Mouse (Mus musculus): Measurements from ENCODE around the gene Pfkfb4.
A peak's percentile ranks its signal among the peaks of the same experiment; 100 is the strongest.

Gene Pfkfb4

GRCm38 (mm10) chr9:109058006-109058765 is 66.6 kb downstream of the Pfkfb4 start:
- DNase-seq: no peak

DNA sequence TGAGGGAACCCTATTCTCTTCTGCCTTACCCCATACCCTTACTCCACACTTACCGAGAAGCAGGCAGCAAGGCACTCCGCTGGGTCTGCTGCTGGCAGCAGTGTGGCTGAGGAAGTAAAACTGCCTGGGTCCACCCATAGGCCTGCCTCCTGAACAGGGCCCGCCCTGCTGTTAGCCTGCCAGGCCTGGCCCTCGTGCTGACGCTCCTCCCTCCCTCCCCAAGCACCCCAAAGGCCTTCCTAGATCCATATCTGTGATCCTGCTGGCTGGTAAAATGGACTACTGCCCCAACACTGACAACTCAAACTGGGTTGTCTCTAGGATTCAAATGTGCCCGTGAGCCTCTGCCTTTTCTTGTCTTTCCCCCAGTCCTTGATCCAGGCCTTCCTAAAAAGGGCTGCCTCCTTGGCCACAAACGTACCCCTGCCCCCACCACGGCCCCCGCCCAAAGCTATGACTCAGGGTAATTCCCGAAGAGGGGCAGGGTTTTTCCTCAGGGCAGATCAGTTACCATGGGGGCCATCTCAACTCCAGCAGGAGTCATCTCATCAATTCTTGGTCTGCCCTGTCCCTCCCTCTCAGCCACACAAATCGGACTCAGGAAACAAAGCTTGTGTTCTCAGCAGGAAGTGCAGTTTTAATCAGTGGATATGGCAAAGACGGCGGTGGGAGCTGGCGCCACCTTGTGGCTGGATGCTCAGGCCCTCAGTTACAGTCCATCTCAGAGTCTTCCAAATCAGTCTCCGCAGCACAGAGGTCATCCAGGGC is 67.7 kb downstream of the Pfkfb4 start, which contains the start of gene Trex1:
Gene Trex1 (minus strand): TSS at position 599 of the 768 bp plus-strand sequence.
- peak; percentile 93 for DNase-seq

- peak; percentile 23 for DNase-seq
Observed at GRCm38 (mm10) chr9:109060184-109060897, 68.8 kb downstream of the Pfkfb4 start.

- no peak for DNase-seq
Observed at GRCm38 (mm10) chr9:109060898-109061295, 69.3 kb downstream of the Pfkfb4 start.

DNA sequence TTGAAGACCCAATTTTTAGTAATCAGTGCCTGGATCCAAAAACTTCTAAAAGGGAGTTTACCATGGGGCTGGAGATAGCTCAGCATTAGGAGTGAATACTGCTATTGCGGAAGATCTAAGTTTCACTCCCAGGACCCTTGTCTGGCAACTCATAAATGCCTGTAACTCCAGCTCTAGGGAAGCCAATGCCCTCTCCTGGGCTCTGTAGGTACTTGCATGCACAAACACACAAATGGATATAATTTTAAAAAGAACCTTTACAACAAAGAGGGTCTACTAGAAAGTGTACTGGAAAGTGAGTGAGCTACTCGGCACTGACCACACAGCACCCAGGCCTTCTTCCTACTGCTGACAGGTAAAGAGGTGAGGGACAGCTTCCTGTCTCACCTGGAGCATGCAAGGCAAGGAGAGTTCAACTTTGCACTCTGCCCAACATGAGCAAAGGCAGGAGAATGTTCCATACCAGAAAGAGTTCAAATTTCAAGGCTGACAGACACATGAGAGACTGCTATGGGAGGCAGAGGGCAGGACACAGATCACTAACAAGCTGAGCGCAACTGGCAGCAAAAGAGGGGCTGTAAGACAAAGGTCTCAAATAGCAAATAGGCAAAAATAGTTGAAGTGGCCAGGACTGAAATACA is 76.6 kb downstream of the Pfkfb4 start:
- no peak for DNase-seq

GRCm38 (mm10) chr9:109073661-109074573 is 82.3 kb downstream of the Pfkfb4 start, which contains the start of gene Atrip:
Gene Atrip (minus strand): TSS chr9:109074124.
- peak; percentile 94 for DNase-seq

DNA sequence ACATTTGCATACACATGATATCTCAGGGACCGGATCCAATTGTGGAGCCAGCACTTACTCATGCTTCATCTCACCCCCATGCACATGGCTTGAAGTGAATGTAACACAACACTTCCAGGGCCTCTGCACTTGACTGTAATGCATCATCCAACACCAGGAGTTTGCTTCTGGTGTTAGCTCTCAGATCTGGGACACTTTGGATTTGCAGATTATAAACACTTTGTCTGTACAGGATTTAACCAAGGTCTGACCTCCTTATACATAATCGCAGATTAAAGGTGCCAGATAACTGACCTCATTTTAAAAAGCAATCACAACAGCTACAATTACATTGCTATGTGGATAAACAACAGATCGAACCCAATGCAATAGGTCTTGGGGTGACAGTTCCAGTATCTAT is 88.9 kb downstream of the Pfkfb4 start:
- DNase-seq: no peak

DNA sequence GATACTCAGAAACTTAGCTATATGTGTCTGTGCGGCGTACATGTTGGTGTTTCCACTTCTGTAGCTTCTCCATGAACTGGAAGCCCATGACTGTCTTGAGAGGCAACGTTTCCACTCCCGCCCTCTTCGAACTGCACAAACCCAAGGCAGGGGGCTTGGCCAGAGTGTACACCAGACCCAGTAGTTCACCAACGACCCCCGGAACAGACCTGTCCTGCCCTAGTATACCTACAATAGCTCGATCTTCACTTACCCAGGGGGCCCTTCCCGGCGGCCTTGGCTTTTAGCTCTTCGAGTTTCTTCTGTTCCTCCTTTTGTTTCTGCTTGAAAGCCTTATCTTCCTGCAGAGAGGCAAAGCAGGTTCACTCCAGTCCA is 90.2 kb downstream of the Pfkfb4 start:
- no peak for DNase-seq

Data from thymus, postnatal 4 days (tissue).